Mouse (Mus musculus) embryonic facial prominence, embryonic 15.5 days (tissue): ENCODE measurements around the gene Galnt18. TPM values are rescaled to one million over a fixed set of nuclear protein-coding genes. Genes with fewer than 3 reads are reported as not detected.

Experiments used
- ATAC-seq: fragments of 200-750 bp; cut with Nextera tagmentation; 2 replicates; pipeline ENCODE4 v1.8.0; 2017; ENCODE audit warnings: low read depth, moderate TSS enrichment; ENCODE audit not compliant: insufficient number of reproducible peaks, low FRiP score, low TSS enrichment
- H3K27ac ChIP-seq: fragments of 300-500 bp; sonication (generic); replicated peaks from 2 replicates; pipeline ENCODE4 v1.5.1; 2015; ENCODE audit warnings: mild to moderate bottlenecking, inconsistent platforms
- H3K27me3 ChIP-seq: fragments of 300-500 bp; sonication (generic); 2 replicates; pipeline ENCODE4 v1.6.1; 2015; ENCODE audit warnings: inconsistent platforms
- H3K36me3 ChIP-seq: fragments of 300-500 bp; sonication (generic); 2 replicates; pipeline ENCODE4 v1.6.1; 2015; ENCODE audit warnings: mild to moderate bottlenecking, inconsistent platforms
- H3K4me1 ChIP-seq: fragments of 300-500 bp; sonication (generic); 2 replicates; pipeline ENCODE4 v1.6.1; 2015; ENCODE audit warnings: inconsistent platforms
- H3K4me2 ChIP-seq: fragments of 300-500 bp; sonication (generic); replicated peaks from 2 replicates; pipeline ENCODE4 v1.6.1; 2015; ENCODE audit warnings: mild to moderate bottlenecking, inconsistent platforms
- H3K4me3 ChIP-seq: fragments of 300-500 bp; sonication (generic); replicated peaks from 2 replicates; pipeline ENCODE4 v1.5.1; 2015; ENCODE audit warnings: mild to moderate bottlenecking, inconsistent platforms
- H3K9ac ChIP-seq: fragments of 300-500 bp; sonication (generic); 2 replicates; pipeline ENCODE4 v1.6.1; 2015; ENCODE audit warnings: inconsistent platforms
- H3K9me3 ChIP-seq: fragments of 300-500 bp; sonication (generic); replicated peaks from 2 replicates; pipeline ENCODE4 v1.6.1; 2016; ENCODE audit warnings: inconsistent platforms
- WGBS: fragments of 180-500 bp; shearing (Covaris S2); methylation state at CpG from one replicate; pipeline ENCODE4 v1.1.7; 2015; 5-methylcytosine and 5-hydroxymethylcytosine counted together
- microRNA-seq: library from miRNA; unstranded; fragments of <30 nt; microRNA quantifications from one replicate; pipeline ENCODE4, GENCODE M21; 2016; ENCODE audit warnings: borderline number of aligned reads
- polyA plus RNA-seq: library from polyadenylated mRNA; unstranded; fragments of >200 nt; fragmentation: Nextera tagmentation; extraction: Ambion mirVana; gene quantifications from 2 replicates; pipeline ENCODE4 v1.2.1, GENCODE M21; 2015

Galnt18 gene
- polyA plus RNA-seq, 1 experiment from 2014 or later, result 30.0 TPM

GRCm38 (mm10) chr7:111466720-111467119, 313.1 kb downstream of the Galnt18 start:
- H3K9me3 ChIP-seq, result no peaks in the 10 kb centered on the region
- 81% methylated on average over 1 of the region's 1 CpGs for WGBS
- no peaks in the 10 kb centered on the region for H3K27me3 ChIP-seq
- no peak overlapping the region for H3K4me3 ChIP-seq
- ATAC-seq, result no peak
- no peak overlapping the region for H3K9ac ChIP-seq
- H3K36me3 ChIP-seq, result 0 out of 2 replicates have a peak, but pooled peaks cover 3% of the 10 kb centered on the region
- H3K4me2 ChIP-seq, result no peak overlapping the region
- H3K4me1 ChIP-seq, result no peaks in the 10 kb centered on the region
- no peak overlapping the region for H3K27ac ChIP-seq

- Histone ChIP-seq H3K4me1 (no peaks in the 10 kb centered on the region), H3K27me3 (no peaks in the 10 kb centered on the region), H3K4me2 (no peak overlapping the region), H3K9ac (no peak overlapping the region), H3K27ac (no peak overlapping the region), H3K36me3 (0 out of 2 replicates have a peak, but pooled peaks cover 2% of the 10 kb centered on the region), H3K9me3 (no peaks in the 10 kb centered on the region), H3K4me3 (no peak overlapping the region)
- WGBS, result 81% methylated on average over 3 of the region's 3 CpGs
- no peak for ATAC-seq
These were observed 313.7 kb downstream of the Galnt18 start for GRCm38 (mm10) chr7:111466121-111466520.

GRCm38 (mm10) chr7:111459716-111460115, 320.1 kb downstream of the Galnt18 start:
- Histone ChIP-seq H3K27ac (no peak overlapping the region), H3K4me3 (no peak overlapping the region), H3K9ac (no peak overlapping the region), H3K27me3 (no peaks in the 10 kb centered on the region), H3K9me3 (no peaks in the 10 kb centered on the region), H3K36me3 (no peaks in the 10 kb centered on the region), H3K4me1 (no peaks in the 10 kb centered on the region), H3K4me2 (no peak overlapping the region)
- no peak for ATAC-seq
- WGBS, result 80% methylated on average over 4 of the region's 4 CpGs

GRCm38 (mm10) chr7:111456007-111456406, 323.8 kb downstream of the Galnt18 start:
- no peak for ATAC-seq
- Histone ChIP-seq H3K9me3 (no peaks in the 10 kb centered on the region), H3K4me3 (no peak overlapping the region), H3K9ac (no peak overlapping the region), H3K4me1 (peaks cover 6% of the 10 kb centered on the region), H3K4me2 (no peak overlapping the region), H3K27me3 (no peaks in the 10 kb centered on the region), H3K36me3 (no peaks in the 10 kb centered on the region), H3K27ac (no peak overlapping the region)
- 87% methylated on average over 3 of the region's 3 CpGs for WGBS

GRCm38 (mm10) chr7:111455541-111455940, 324.2 kb downstream of the Galnt18 start:
- no peak overlapping the region for H3K4me3 ChIP-seq
- H3K4me1 ChIP-seq, result peaks cover 6% of the 10 kb centered on the region
- H3K27me3 ChIP-seq, result no peaks in the 10 kb centered on the region
- no peaks in the 10 kb centered on the region for H3K36me3 ChIP-seq
- no peak for ATAC-seq
- H3K4me2 ChIP-seq, result no peak overlapping the region
- whole genome bisulfite sequencing, result 86% methylated on average over 4 of the region's 4 CpGs
- no peaks in the 10 kb centered on the region for H3K9me3 ChIP-seq
- no peak overlapping the region for H3K9ac ChIP-seq
- no peak overlapping the region for H3K27ac ChIP-seq

GRCm38 (mm10) chr7:111452000-111452399, 327.8 kb downstream of the Galnt18 start:
- Histone ChIP-seq H3K4me2 (no peak overlapping the region), H3K4me1 (peaks cover 6% of the 10 kb centered on the region), H3K9me3 (no peaks in the 10 kb centered on the region), H3K4me3 (no peak overlapping the region), H3K9ac (no peak overlapping the region), H3K27me3 (no peaks in the 10 kb centered on the region), H3K27ac (no peak overlapping the region), H3K36me3 (no peaks in the 10 kb centered on the region)
- ATAC-seq, result no peak
- WGBS, result 35% methylated on average over 1 of the region's 1 CpGs

GRCm38 (mm10) chr7:111450286-111451095, 329.3 kb downstream of the Galnt18 start:
- H3K4me3 ChIP-seq, result no peak overlapping the region
- 47% methylated on average over 6 of the region's 6 CpGs for WGBS
- no peaks in the 10 kb centered on the region for H3K27me3 ChIP-seq
- H3K27ac ChIP-seq, result no peak overlapping the region
- H3K9ac ChIP-seq, result no peak overlapping the region
- no peak overlapping the region for H3K4me2 ChIP-seq
- no peaks in the 10 kb centered on the region for H3K36me3 ChIP-seq
- H3K4me1 ChIP-seq, result peaks cover 6% of the 10 kb centered on the region
- no peak for ATAC-seq
- no peaks in the 10 kb centered on the region for H3K9me3 ChIP-seq

- Histone ChIP-seq H3K36me3 (no peaks in the 10 kb centered on the region), H3K9me3 (no peaks in the 10 kb centered on the region), H3K9ac (no peak overlapping the region), H3K4me2 (no peak overlapping the region), H3K27me3 (no peaks in the 10 kb centered on the region), H3K4me1 (peaks cover 4% of the 10 kb centered on the region; the same call in 1 of the 2 replicates), H3K27ac (no peak overlapping the region), H3K4me3 (no peak overlapping the region)
- WGBS, result 30% methylated on average over 2 of the region's 2 CpGs
- ATAC-seq, result no peak
These were observed 346.6 kb downstream of the Galnt18 start for GRCm38 (mm10) chr7:111433173-111433572.

- H3K27me3 ChIP-seq, result no peaks in the 10 kb centered on the region
- H3K4me3 ChIP-seq, result no peak overlapping the region
- no peaks in the 10 kb centered on the region for H3K9me3 ChIP-seq
- H3K4me1 ChIP-seq, result no peaks in the 10 kb centered on the region
- H3K27ac ChIP-seq, result no peak overlapping the region
- no peak for ATAC-seq
- 85% methylated on average over 1 of the region's 1 CpGs for WGBS
- H3K36me3 ChIP-seq, result no peaks in the 10 kb centered on the region
- H3K9ac ChIP-seq, result no peak overlapping the region
- no peak overlapping the region for H3K4me2 ChIP-seq
These were observed 352.4 kb downstream of the Galnt18 start for GRCm38 (mm10) chr7:111427392-111427791.

Small RNA genes within 50 kb of the gene (microRNA-seq; reads per million reads assigned to microRNA genes)
- gene Gm25787, result not detected

Other genes with a start within 250 kb of the Galnt18 start
- gene Usp47, start 243.5 kb upstream of the Galnt18 start, polyA plus RNA-seq, result 60.3 and 62.6 TPM in 2 replicates